Mouse (Mus musculus) adrenal gland, postnatal 4 days (tissue): ENCODE data around the gene Gm20388. TPM values are rescaled to one million over a fixed set of nuclear protein-coding genes. Genes with fewer than 3 reads are reported as not detected.
A peak's percentile ranks its signal among the peaks of the same experiment; 100 is the strongest.

Source experiments
- DNase-seq, 2 experiments: peaks; one replicate each; pipeline ENCODE4 v3.0.0; 2021 to 2022; ENCODE audit warnings: low spot score in 2 of 2, mixed read lengths in 2 of 2
- total RNA-seq, 2 experiments: library from RNA; stranded (reverse); gene quantifications; 2 replicates each; pipeline ENCODE4 v1.2.3; 2021

The Gm20388 gene
- total RNA-seq, 2 experiments from 2014 or later, result 8.8 TPM; not detected in 1

GRCm38 (mm10) chr8:120189440-120189839, 278.8 kb downstream of the Gm20388 start:
- no peak for DNase-seq

- DNase-seq, result no peak
Observed at GRCm38 (mm10) chr8:120190107-120190809, 279.6 kb downstream of the Gm20388 start.

- DNase-seq, result peak; percentile 91 to 94
Observed at GRCm38 (mm10) chr8:120190810-120191413, 280.3 kb downstream of the Gm20388 start.

- DNase-seq, result no peak
Observed at GRCm38 (mm10) chr8:120191633-120192032, 281.0 kb downstream of the Gm20388 start.

- no peak for DNase-seq
Observed at GRCm38 (mm10) chr8:120192118-120192517, 281.5 kb downstream of the Gm20388 start.

- no peak for DNase-seq
Observed at GRCm38 (mm10) chr8:120201351-120201750, 290.7 kb downstream of the Gm20388 start.

- DNase-seq, result no peak
Observed at GRCm38 (mm10) chr8:120202546-120202945, 291.9 kb downstream of the Gm20388 start.

GRCm38 (mm10) chr8:120204736-120205360, 294.2 kb downstream of the Gm20388 start:
- peak in 1 of 2 experiments; percentile 65 for DNase-seq

GRCm38 (mm10) chr8:120205916-120206315, 295.3 kb downstream of the Gm20388 start:
- no peak for DNase-seq

GRCm38 (mm10) chr8:120207364-120207763, 296.7 kb downstream of the Gm20388 start:
- DNase-seq, result no peak

- no peak for DNase-seq
Observed at GRCm38 (mm10) chr8:120208113-120208512, 297.5 kb downstream of the Gm20388 start.

- no peak for DNase-seq
Observed at GRCm38 (mm10) chr8:120211345-120211744, 300.7 kb downstream of the Gm20388 start.

- DNase-seq, result no peak
Observed at GRCm38 (mm10) chr8:120212596-120212995, 302.0 kb downstream of the Gm20388 start.

GRCm38 (mm10) chr8:120213229-120213628, 302.6 kb downstream of the Gm20388 start:
- no peak for DNase-seq

- no peak for DNase-seq
Observed at GRCm38 (mm10) chr8:120213939-120214338, 303.3 kb downstream of the Gm20388 start.

GRCm38 (mm10) chr8:120215416-120216141, 304.9 kb downstream of the Gm20388 start:
- DNase-seq, result no peak

GRCm38 (mm10) chr8:120216855-120217830, 306.5 kb downstream of the Gm20388 start:
- DNase-seq, result no peak

GRCm38 (mm10) chr8:120222548-120222947, 311.9 kb downstream of the Gm20388 start:
- DNase-seq, result no peak

- no peak for DNase-seq
Observed at GRCm38 (mm10) chr8:120224521-120225420, 314.1 kb downstream of the Gm20388 start.
